Mouse (Mus musculus) liver, embryonic 14.5 days (tissue): Measurements from ENCODE around the gene Mrrf. TPM values are rescaled to one million over a fixed set of nuclear protein-coding genes. Genes with fewer than 3 reads are reported as not detected.

Source experiments
- ATAC-seq: fragments of 200-750 bp; cut with Nextera tagmentation; 2 replicates; pipeline ENCODE4 v1.8.0; 2017; ENCODE audit warnings: moderate number of reproducible peaks, mild to moderate bottlenecking, moderate library complexity; ENCODE audit not compliant: insufficient read depth
- DNase-seq, 3 experiments: peaks; one replicate each; pipeline ENCODE4 v3.0.0-alpha.2; 2012 to 2013; ENCODE audit warnings: low read depth in 3 of 3, low spot score in 3 of 3
- H3K27ac ChIP-seq: fragments of 300-500 bp; sonication (generic); 2 replicates; pipeline ENCODE4 v1.5.1; 2014; ENCODE audit warnings: moderate library complexity, mild to moderate bottlenecking, control low read depth, inconsistent platforms
- H3K27me3 ChIP-seq: fragments of 300-500 bp; sonication (generic); 2 replicates; pipeline ENCODE4 v1.6.1; 2014; ENCODE audit warnings: mild to moderate bottlenecking, low read length, moderate library complexity; ENCODE audit not compliant: control insufficient read depth, insufficient read depth
- H3K36me3 ChIP-seq: fragments of 300-500 bp; sonication (generic); replicated peaks from 2 replicates; pipeline ENCODE4 v1.6.1; 2014; ENCODE audit warnings: low read depth; ENCODE audit not compliant: control insufficient read depth, insufficient read depth
- H3K4me1 ChIP-seq, 2 experiments: fragments of 200-500 bp in 1 of 2; fragments of 300-500 bp in 1 of 2; sonication (generic) in 1 of 2; replicated peaks; 2 replicates each; pipeline ENCODE4 v1.6.1; 2012 to 2014; ENCODE audit warnings: antibody characterized with exemption in 1 of 2, inconsistent platforms in 1 of 2, low read length in 1 of 2; ENCODE audit not compliant: control insufficient read depth in 2 of 2, insufficient read depth in 2 of 2
- H3K4me2 ChIP-seq: fragments of 300-500 bp; sonication (generic); 2 replicates; pipeline ENCODE4 v1.6.1; 2014; ENCODE audit warnings: low read depth, mild to moderate bottlenecking, control low read depth, moderate library complexity
- H3K4me3 ChIP-seq, 2 experiments: fragments of 200-500 bp in 1 of 2; fragments of 300-500 bp in 1 of 2; sonication (generic) in 1 of 2; 2 replicates each; pipeline ENCODE4 v1.5.1; 2012 to 2014; ENCODE audit warnings: low read depth in 2 of 2, low read length in 2 of 2, mild to moderate bottlenecking in 2 of 2, control low read depth in 1 of 2, inconsistent platforms in 1 of 2, moderate library complexity in 1 of 2; ENCODE audit not compliant: insufficient read depth in 1 of 2
- H3K9ac ChIP-seq: fragments of 300-500 bp; sonication (generic); replicated peaks from 2 replicates; pipeline ENCODE4 v1.6.1; 2014; ENCODE audit warnings: mild to moderate bottlenecking, control low read depth, moderate library complexity
- H3K9me3 ChIP-seq: fragments of 300-500 bp; sonication (generic); 2 replicates; pipeline ENCODE4 v1.6.1; 2016; ENCODE audit warnings: low read length, mixed read lengths; ENCODE audit not compliant: control insufficient read depth
- CTCF ChIP-seq: IDR thresholded peaks from 2 replicates; pipeline ENCODE4 v1.5.1; 2016; ENCODE audit warnings: antibody characterized with exemption, low read depth, control low read depth
- EP300 ChIP-seq: IDR thresholded peaks from 2 replicates; pipeline ENCODE4 v1.6.1; 2016; ENCODE audit warnings: antibody characterized with exemption, low read depth
- WGBS: fragments of 180-500 bp; shearing (Covaris S2); extraction: QIAGEN DNeasy Blood & Tissue Kit; methylation state at CpG from one replicate; pipeline ENCODE4 v1.1.7; 2014; ENCODE audit not compliant: insufficient replicate concordance; 5-methylcytosine and 5-hydroxymethylcytosine counted together
- polyA plus RNA-seq, 2 experiments: library from polyadenylated mRNA; depleted of rRNA in 1 of 2; stranded (reverse) in 1 of 2; unstranded in 1 of 2; fragments of >200 nt; fragmentation: Nextera tagmentation in 1 of 2; extraction: Ambion mirVana in 1 of 2; gene quantifications; 2 replicates each; pipeline versions ENCODE4 v1.2.1 to v1.2.3; 2012 to 2014

The Mrrf gene
- polyA plus RNA-seq, 2 experiments = 9.1 to 17.8 TPM

DNA sequence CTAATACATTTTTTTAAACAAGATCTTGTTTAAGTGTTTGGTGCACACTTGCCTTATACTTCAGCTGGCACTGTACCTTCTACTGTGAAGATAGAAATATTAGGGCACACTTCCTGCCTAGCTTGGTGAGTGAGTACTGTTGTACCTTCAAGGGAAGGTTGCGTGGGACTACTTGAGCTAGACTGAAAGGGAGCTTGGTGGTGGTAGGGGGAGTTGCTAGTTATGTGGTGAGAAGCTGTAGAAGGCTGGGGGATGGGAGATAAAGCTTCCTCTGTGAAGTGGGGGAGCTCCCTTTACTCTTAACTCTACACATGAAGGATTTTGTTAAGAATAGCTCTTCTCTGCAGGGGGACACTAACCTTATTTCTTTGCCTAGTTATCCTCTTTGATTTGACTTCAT is 21.3 kb downstream of the Mrrf start:
- no peak overlapping the region for H3K9ac ChIP-seq
- ATAC-seq (no peak), DNase-seq (no peak)
- no peaks in the 10 kb centered on the region; the same call in none of the 2 replicates for H3K36me3 ChIP-seq
- TF ChIP-seq EP300 (no peak), CTCF (no peak)
- no peak overlapping the region for H3K4me2 ChIP-seq
- no peak overlapping the region for H3K27ac ChIP-seq
- H3K9me3 ChIP-seq = no peaks in the 10 kb centered on the region
- H3K27me3 ChIP-seq = no peaks in the 10 kb centered on the region
- no peaks in the 10 kb centered on the region for H3K4me1 ChIP-seq
- no peak overlapping the region for H3K4me3 ChIP-seq
- WGBS = 83% methylated on average over 1 of the region's 1 CpGs

DNA sequence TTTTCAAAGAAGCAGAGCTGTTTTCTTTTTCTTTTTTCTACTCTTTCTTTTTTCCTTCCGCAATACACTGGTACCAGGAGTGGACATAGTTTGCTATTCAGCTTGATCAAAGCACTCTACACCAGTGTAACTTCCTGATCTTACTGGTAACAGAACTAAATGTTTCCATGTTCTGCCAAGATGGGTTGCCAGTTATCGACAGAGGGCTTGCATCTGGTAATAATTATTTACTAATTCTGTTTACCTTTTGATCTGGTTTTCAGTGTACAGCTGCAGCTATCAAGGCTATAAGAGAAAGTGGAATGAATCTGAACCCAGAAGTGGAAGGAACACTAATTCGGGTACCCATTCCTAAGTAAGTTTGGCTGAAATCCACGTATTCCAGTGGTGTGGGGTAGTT is 23.1 kb downstream of the Mrrf start:
- TF ChIP-seq EP300 (no peak), CTCF (no peak)
- H3K4me2 ChIP-seq = no peak overlapping the region
- no peaks in the 10 kb centered on the region for H3K9me3 ChIP-seq
- no peak for DNase-seq
- H3K4me1 ChIP-seq = no peaks in the 10 kb centered on the region
- no peak overlapping the region for H3K4me3 ChIP-seq
- no peaks in the 10 kb centered on the region for H3K27me3 ChIP-seq
- H3K9ac ChIP-seq = no peak overlapping the region
- ATAC-seq = no peak
- H3K36me3 ChIP-seq = no peaks in the 10 kb centered on the region; the same call in none of the 2 replicates
- H3K27ac ChIP-seq = no peak overlapping the region
- WGBS = 84% methylated on average over 4 of the region's 4 CpGs

DNA sequence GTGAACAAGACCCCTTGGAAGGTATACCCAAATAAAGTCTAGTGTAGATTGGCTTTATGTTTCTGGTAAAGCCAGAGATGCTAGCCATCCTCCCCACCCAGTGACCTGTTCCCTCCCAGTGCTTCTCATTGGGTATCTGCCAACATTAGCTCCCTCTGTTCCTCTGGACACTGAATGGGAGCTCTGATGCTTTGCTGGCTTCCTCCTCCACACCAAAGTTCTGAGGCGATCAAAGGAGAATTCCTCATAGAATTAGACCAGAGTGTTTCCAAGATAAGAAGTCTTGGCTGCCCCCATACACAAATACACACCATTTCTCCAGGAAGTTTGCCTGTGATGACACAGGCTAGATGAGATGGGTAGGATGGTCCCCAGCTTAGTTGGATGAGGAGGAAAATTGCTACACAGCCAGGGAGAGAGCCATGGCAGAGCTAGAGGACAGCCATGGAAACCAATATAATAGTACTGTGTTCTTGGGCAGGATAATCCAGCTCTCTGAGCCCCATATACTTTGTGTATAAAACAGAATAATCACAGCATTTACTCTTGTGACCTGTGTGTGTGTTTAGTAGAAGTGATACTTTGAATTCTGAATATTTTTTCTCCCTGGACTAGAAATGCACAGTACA is 31.9 kb downstream of the Mrrf start:
- Histone ChIP-seq H3K4me3 (no peak overlapping the region), H3K27me3 (no peaks in the 10 kb centered on the region), H3K27ac (no peak overlapping the region), H3K9me3 (no peaks in the 10 kb centered on the region), H3K4me1 (no peaks in the 10 kb centered on the region), H3K4me2 (no peak overlapping the region), H3K36me3 (peaks cover 3% of the 10 kb centered on the region), H3K9ac (no peak overlapping the region)
- DNase-seq (no peak), ATAC-seq (no peak)
- TF ChIP-seq CTCF (no peak), EP300 (no peak)
- WGBS = 63% methylated on average over 1 of the region's 1 CpGs

DNA sequence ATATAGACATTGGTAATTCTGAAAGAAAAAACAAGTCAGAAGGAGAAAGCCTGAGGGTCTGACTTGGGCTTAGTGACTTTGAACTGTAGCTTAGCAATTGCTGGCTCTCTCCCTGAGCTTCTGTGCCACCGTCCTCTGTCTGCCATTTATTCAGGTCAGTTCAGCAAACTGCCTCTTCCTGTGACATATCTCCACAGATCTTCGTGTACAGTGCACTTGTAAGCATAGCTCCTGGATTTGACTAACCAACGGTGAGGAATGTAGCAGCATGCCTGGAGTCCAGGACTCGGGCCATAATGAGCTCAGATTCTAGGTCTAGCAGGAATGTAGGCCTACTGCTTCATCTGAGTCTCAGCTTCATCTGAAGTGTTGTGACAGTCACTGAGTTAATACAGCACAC is 33.0 kb downstream of the Mrrf start:
- Histone ChIP-seq H3K4me3 (no peak overlapping the region), H3K36me3 (peaks cover 3% of the 10 kb centered on the region), H3K9me3 (no peaks in the 10 kb centered on the region), H3K4me2 (no peak overlapping the region), H3K9ac (no peak overlapping the region), H3K4me1 (no peaks in the 10 kb centered on the region), H3K27me3 (no peaks in the 10 kb centered on the region), H3K27ac (no peak overlapping the region)
- WGBS = 69% methylated on average over 4 of the region's 4 CpGs
- no peak for ATAC-seq
- DNase-seq = no peak
- TF ChIP-seq EP300 (no peak), CTCF (no peak)

DNA sequence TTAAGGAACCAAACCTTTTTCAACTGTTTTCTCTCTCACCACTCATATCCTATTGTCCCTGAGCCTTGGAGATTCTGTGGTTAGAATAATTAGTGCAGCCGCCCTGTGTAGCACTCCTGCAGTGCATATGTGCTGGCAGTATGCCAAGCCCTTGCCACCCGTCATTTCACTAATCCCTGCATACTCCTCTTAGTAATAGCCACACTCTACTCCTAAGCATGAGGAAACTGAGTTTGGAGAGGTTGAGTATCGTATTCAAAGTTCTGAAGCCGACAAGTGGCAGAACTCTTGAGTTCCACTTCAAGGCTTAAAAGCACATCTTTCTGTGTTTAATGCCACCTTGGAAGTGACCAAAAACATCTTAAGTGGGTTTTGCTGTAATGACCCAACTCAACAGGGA is 35.9 kb downstream of the Mrrf start:
- Histone ChIP-seq H3K4me1 (no peaks in the 10 kb centered on the region), H3K36me3 (peaks cover 3% of the 10 kb centered on the region), H3K27ac (no peak overlapping the region), H3K4me3 (no peak overlapping the region), H3K4me2 (no peak overlapping the region), H3K9me3 (no peaks in the 10 kb centered on the region), H3K9ac (no peak overlapping the region), H3K27me3 (no peaks in the 10 kb centered on the region)
- DNase-seq = no peak
- ATAC-seq = no peak
- TF ChIP-seq CTCF (no peak), EP300 (no peak)
- WGBS = 83% methylated on average over 4 of the region's 4 CpGs
